Mouse (Mus musculus): ENCODE results near the gene BC024063. TPM values are rescaled to one million over a fixed set of nuclear protein-coding genes. Genes with fewer than 3 reads are reported as not detected.
"Not testable (repeated sequence)": the region's sequence is repeated elsewhere in the genome, so short reads cannot be mapped to it uniquely, and the experiment has no call there.

Gene BC024063
- polyA plus RNA-seq (2016; fragmentation: Nextera tagmentation; extraction: Ambion mirVana), result 6.8 and 7.3 TPM in 2 replicates

DNA sequence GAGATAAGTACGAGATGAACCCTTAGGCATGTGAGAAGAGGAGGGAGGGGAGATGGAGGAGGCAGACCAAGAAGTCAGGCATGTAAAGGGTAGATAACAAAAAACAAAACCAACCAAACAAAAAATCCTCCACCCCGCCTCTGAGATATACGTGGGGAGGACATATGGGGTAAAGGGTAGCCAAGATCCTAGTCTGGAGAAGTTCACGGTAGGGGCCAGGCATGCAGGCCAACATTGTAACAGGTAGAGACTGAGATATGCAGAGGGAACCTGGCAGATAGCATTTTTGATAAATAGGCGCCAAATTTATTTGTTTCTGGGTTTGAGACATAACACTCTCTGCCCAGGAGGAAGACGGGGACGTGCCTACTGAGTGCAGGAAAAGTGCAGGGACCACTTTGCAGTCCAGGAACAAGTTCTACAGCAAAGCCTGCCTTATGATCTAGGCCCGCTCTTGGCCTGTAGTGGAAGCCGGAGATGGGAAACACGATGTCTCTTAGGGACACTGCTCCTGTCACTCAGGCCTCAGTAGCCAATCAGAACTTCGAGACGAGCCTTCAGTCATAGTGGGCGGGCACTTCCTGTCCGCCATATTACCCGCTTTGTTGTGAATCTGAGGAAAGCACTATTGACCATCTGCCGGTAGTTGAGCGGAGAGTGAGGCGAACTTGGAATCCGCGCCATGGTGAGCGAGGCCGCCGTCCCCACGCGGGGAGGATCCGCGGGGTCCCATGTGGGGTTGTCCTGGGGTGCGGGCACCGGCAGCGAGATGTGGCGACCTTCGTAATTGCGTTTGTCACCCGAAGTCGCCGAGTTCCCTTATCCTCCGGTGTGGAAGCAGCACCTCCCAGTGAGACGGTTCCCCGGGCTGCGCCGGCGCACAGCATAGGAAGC, at the start of gene BC024063:
TSS of gene BC024063 (plus strand) at position 626 of the 894 bp plus-strand sequence.
- peak within 1 kb of the TSS; percentile 47 for H3K4me3 ChIP-seq
- H3K9ac ChIP-seq, result peak within 1 kb of the TSS; percentile 50
- peak within 1 kb of the TSS; percentile 86 for H3K27ac ChIP-seq
- WGBS, result 19% methylated on average over 42 of the region's 42 CpGs
- not testable (repeated sequence) for H3K36me3 ChIP-seq; H3K9me3 ChIP-seq (replicated peaks); H3K4me1 ChIP-seq; H3K27me3 ChIP-seq
- peak; percentile 97 for ATAC-seq (ENCODE audit: low FRiP score)
- peak within 1 kb of the TSS; percentile 44 for H3K4me2 ChIP-seq (replicated peaks)

GRCm38 (mm10) chr10:82042191-82042590, 41.0 kb upstream of the BC024063 start:
- H3K4me3 ChIP-seq, result no peak overlapping the region
- H3K36me3 ChIP-seq, result no peaks in the 10 kb centered on the region
- no peak overlapping the region for H3K4me2 ChIP-seq (replicated peaks)
- no peak for ATAC-seq (ENCODE audit: low FRiP score)
- whole genome bisulfite sequencing, result 65% methylated on average over 2 of the region's 2 CpGs
- H3K9ac ChIP-seq, result no peak overlapping the region
- H3K27me3 ChIP-seq, result no peaks in the 10 kb centered on the region
- no peak overlapping the region for H3K27ac ChIP-seq
- peaks cover 30% of the 10 kb centered on the region for H3K9me3 ChIP-seq (replicated peaks)
- H3K4me1 ChIP-seq, result no peaks in the 10 kb centered on the region

DNA sequence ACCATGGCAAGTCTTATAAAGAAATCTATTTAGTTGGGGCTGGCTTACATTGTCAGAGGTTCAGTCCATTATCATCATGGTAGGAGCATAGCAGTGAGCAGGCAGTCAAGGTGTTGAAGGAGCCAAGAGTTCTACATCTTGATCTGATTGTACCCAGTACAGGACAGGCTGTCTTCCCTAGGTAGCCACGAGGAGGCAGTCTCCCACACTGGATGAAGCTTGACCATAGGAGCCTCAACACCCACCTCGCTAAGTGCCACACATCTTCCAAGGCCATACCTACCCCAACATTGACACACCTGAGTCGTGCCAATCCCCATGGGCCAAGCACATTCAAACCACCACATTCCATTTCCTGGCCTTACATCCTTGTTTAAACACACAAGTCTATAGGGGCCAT, 36.5 kb upstream of the BC024063 start:
- H3K4me1 ChIP-seq, result peaks cover 5% of the 10 kb centered on the region; the same call in 1 of the 2 replicates
- H3K27ac ChIP-seq, result no peak overlapping the region
- H3K9ac ChIP-seq, result no peak overlapping the region
- H3K4me2 ChIP-seq (replicated peaks), result no peak overlapping the region
- peaks cover 47% of the 10 kb centered on the region for H3K9me3 ChIP-seq (replicated peaks)
- ATAC-seq (ENCODE audit: low FRiP score), result no peak
- peaks cover 12% of the 10 kb centered on the region; the same call in 1 of the 2 replicates for H3K36me3 ChIP-seq
- H3K4me3 ChIP-seq, result no peak overlapping the region
- WGBS, result 74% methylated on average over 3 of the region's 3 CpGs
- no peaks in the 10 kb centered on the region for H3K27me3 ChIP-seq

GRCm38 (mm10) chr10:82047597-82048459, 35.3 kb upstream of the BC024063 start, which contains the start of gene Zfp873:
TSS of gene Zfp873 (plus strand) at chr10:82048123.
- peaks cover 5% of the 10 kb centered on the region; the same call in 1 of the 2 replicates for H3K4me1 ChIP-seq
- no peaks in the 10 kb centered on the region for H3K27me3 ChIP-seq
- peak within 1 kb of the TSS; percentile 48 for H3K4me3 ChIP-seq
- H3K36me3 ChIP-seq, result peaks cover 23% of the 10 kb centered on the region
- ATAC-seq (ENCODE audit: low FRiP score), result peak; percentile 99
- peaks cover 59% of the 10 kb centered on the region for H3K9me3 ChIP-seq (replicated peaks)
- WGBS, result 10% methylated on average over 35 of the region's 35 CpGs
- peak within 1 kb of the TSS; percentile 70 for H3K9ac ChIP-seq
- H3K27ac ChIP-seq, result peak within 1 kb of the TSS; percentile 90
- H3K4me2 ChIP-seq (replicated peaks), result peak within 1 kb of the TSS; percentile 48

DNA sequence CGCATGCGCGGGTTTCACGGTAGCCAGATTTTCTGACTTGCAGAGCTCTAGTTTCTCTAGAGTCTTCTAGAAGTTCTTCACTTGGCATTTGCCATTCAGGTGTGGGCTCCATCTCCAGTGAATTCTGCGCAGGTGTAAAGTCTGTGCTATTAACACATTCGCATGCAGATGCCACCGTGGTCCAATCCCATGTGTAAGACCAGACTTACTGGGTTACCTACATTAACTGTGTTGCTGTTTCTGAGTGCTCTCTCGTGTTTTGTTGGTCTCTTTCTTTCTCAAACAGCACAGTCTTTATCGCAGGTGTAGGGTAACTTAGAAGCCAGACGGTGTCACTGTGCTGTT, 34.7 kb upstream of the BC024063 start:
- not testable (repeated sequence) for H3K4me1 ChIP-seq, H3K27me3 ChIP-seq
- peak overlapping the region; percentile 70 for H3K9ac ChIP-seq
- peak overlapping the region; percentile 48 for H3K4me2 ChIP-seq (replicated peaks)
- peak; percentile 46 for ATAC-seq (ENCODE audit: low FRiP score)
- 30% methylated on average over 10 of the region's 10 CpGs for WGBS
- H3K36me3 ChIP-seq, result peaks cover 28% of the 10 kb centered on the region
- peaks cover 64% of the 10 kb centered on the region for H3K9me3 ChIP-seq (replicated peaks)
- H3K4me3 ChIP-seq, result peak overlapping the region; percentile 48
- peak overlapping the region; percentile 90 for H3K27ac ChIP-seq

- H3K27ac ChIP-seq; H3K36me3 ChIP-seq; H3K4me1 ChIP-seq; H3K27me3 ChIP-seq; H3K9me3 ChIP-seq (replicated peaks): not testable (repeated sequence)
- WGBS, result 25% methylated on average over 14 of the region's 14 CpGs
- ATAC-seq (ENCODE audit: low FRiP score), result peak; percentile 51
- peak overlapping the region; percentile 47 for H3K4me3 ChIP-seq
- peak overlapping the region; percentile 50; the same call in 1 of the 2 replicates for H3K9ac ChIP-seq
- H3K4me2 ChIP-seq (replicated peaks), result peak overlapping the region; percentile 44
Observed at GRCm38 (mm10) chr10:82083622-82083971, 444 bp downstream of the BC024063 start.

DNA sequence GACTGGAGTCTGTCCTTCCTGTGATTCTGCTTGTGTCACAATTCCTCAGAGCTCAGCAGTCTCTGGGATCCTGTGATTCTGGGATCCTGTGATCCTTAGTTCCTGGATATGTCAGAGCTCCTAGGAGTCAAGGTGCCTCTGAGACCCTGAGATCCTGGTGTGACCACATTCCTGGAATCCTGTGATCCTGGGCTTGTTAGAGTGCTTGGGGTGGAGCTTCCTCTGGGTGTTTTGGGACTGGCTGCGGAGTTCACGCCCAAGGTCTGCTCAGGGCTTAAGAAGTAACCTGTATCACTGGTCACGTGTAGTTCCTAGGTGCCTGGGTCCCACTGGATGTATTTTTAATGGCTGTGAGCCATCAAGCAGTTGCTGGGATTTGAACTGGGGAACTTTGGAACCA, 34.1 kb downstream of the BC024063 start:
- H3K4me3 ChIP-seq, result no peak overlapping the region
- no peak for ATAC-seq (ENCODE audit: low FRiP score)
- no peaks in the 10 kb centered on the region for H3K36me3 ChIP-seq
- no peaks in the 10 kb centered on the region for H3K27me3 ChIP-seq
- no peak overlapping the region for H3K27ac ChIP-seq
- no peak overlapping the region for H3K4me2 ChIP-seq (replicated peaks)
- no peak overlapping the region for H3K9ac ChIP-seq
- no peaks in the 10 kb centered on the region for H3K4me1 ChIP-seq
- peaks cover 53% of the 10 kb centered on the region for H3K9me3 ChIP-seq (replicated peaks)
- 82% methylated on average over 3 of the region's 3 CpGs for WGBS

DNA sequence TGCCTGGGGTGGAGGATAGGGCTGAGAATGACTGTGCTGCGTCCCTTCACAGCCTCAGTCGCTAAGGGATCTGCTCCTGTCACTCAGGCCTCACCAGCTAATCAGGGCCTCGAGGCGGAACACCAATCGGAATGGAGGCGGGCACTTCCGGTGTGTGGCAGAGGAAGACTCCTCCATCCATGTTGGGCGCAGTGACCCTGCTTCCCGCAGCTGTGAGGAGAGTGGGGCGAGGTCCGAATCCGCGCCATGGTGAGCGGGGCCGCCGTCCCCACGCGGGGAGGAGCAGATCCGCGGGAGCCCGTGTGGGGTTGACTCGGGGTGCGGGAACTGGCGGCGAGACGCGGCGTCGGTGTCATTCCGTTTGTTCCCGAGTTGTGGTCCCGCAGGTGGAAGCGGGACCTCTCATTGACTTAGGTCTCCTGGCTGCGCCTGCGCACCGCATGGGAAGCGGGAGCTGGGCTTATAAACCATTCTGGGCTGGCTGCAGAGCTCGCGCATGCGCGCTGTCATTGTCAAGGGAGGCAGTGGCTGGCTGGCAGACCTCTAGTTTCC, 44.8 kb downstream of the BC024063 start, which contains the start of gene AU041133:
TSS of gene AU041133 (plus strand) at position 164 of the 552 bp plus-strand sequence.
- Histone ChIP-seq H3K36me3 (peaks cover 13% of the 10 kb centered on the region; the same call in 1 of the 2 replicates), H3K4me3 (peak within 1 kb of the TSS; percentile 62), H3K9ac (peak within 1 kb of the TSS; percentile 66), H3K4me2 (replicated peaks) (peak within 1 kb of the TSS; percentile 52), H3K27ac (peak within 1 kb of the TSS; percentile 82), H3K4me1 (no peaks in the 10 kb centered on the region), H3K27me3 (no peaks in the 10 kb centered on the region), H3K9me3 (replicated peaks) (peaks cover 48% of the 10 kb centered on the region)
- WGBS, result 4% methylated on average over 41 of the region's 41 CpGs
- ATAC-seq (ENCODE audit: low FRiP score), result peak; percentile 100

DNA sequence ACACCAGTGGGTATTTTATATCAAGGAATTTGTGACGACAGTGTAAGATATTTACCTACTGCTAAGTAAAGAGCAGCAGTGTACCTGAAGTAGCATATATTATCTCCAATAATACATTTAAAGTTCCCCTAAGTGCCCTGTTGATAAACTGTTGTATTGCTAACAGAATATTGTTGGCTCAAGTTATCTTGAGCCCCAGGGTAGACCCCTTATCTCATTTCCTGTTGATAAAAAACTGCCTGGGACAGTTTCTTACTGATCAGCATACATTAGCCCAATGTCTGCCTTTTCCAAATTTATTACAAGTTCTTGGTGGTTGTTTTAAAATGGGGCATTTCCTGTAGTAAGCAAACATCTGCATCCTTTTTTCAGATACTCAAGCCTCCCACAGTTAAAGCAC, 62.1 kb downstream of the BC024063 start:
- no peak overlapping the region for H3K4me3 ChIP-seq
- no peaks in the 10 kb centered on the region for H3K27me3 ChIP-seq
- peaks cover 45% of the 10 kb centered on the region for H3K9me3 ChIP-seq (replicated peaks)
- WGBS, result 98% methylated on average over 1 of the region's 1 CpGs
- ATAC-seq (ENCODE audit: low FRiP score), result no peak
- H3K36me3 ChIP-seq, result peaks cover 55% of the 10 kb centered on the region
- no peaks in the 10 kb centered on the region for H3K4me1 ChIP-seq
- H3K9ac ChIP-seq, result no peak overlapping the region
- no peak overlapping the region for H3K4me2 ChIP-seq (replicated peaks)
- H3K27ac ChIP-seq, result no peak overlapping the region

- H3K4me3 ChIP-seq, result no peak overlapping the region
- no peak overlapping the region for H3K9ac ChIP-seq
- H3K4me1 ChIP-seq, result no peaks in the 10 kb centered on the region
- no peak overlapping the region for H3K27ac ChIP-seq
- peaks cover 67% of the 10 kb centered on the region for H3K9me3 ChIP-seq (replicated peaks)
- H3K27me3 ChIP-seq, result no peaks in the 10 kb centered on the region
- whole genome bisulfite sequencing, result 82% methylated on average over 4 of the region's 4 CpGs
- H3K4me2 ChIP-seq (replicated peaks), result no peak overlapping the region
- H3K36me3 ChIP-seq, result peaks cover 70% of the 10 kb centered on the region
- no peak for ATAC-seq (ENCODE audit: low FRiP score)
Observed at GRCm38 (mm10) chr10:82147571-82147970, 64.4 kb downstream of the BC024063 start.

All from hindbrain, embryonic 12.5 days (tissue).